Mouse (Mus musculus) ES-E14 (cell line): ENCODE measurements around the gene Ip6k1. TPM values are rescaled to one million over a fixed set of nuclear protein-coding genes. Genes with fewer than 3 reads are reported as not detected.

Experiments used
- DNase-seq: peaks from one replicate; pipeline ENCODE4 v3.0.0-alpha.2; 2013; ENCODE audit warnings: low read depth, low spot score
- H3K27ac ChIP-seq: 2 replicates; pipeline ENCODE4 v1.5.1; 2012; ENCODE audit warnings: low read depth, mild to moderate bottlenecking, low read length, moderate library complexity, mixed read lengths; ENCODE audit not compliant: poor library complexity, insufficient read depth, severe bottlenecking
- H3K36me3 ChIP-seq: 2 replicates; pipeline ENCODE4 v1.6.1; 2012; ENCODE audit warnings: mild to moderate bottlenecking, low read length, moderate library complexity, mixed read lengths; ENCODE audit not compliant: control insufficient read depth, poor library complexity, insufficient read depth, severe bottlenecking
- H3K4me1 ChIP-seq, 2 experiments: fragments of 150-350 bp in 1 of 2; sonication (generic) in 1 of 2; 2 replicates each; pipeline ENCODE4 v1.6.1; 2012; ENCODE audit warnings: low read length in 2 of 2, mild to moderate bottlenecking in 1 of 2, mixed read lengths in 1 of 2; ENCODE audit not compliant: control insufficient read depth in 2 of 2, insufficient read depth in 2 of 2, poor library complexity in 1 of 2
- H3K4me3 ChIP-seq, 2 experiments: fragments of 150-350 bp in 1 of 2; sonication (generic) in 1 of 2; 2 replicates each; pipeline ENCODE4 v1.5.1; 2012; ENCODE audit warnings: low read length in 2 of 2, low read depth in 1 of 2, mild to moderate bottlenecking in 1 of 2, mixed read lengths in 1 of 2; ENCODE audit not compliant: insufficient read depth in 1 of 2, poor library complexity in 1 of 2, severe bottlenecking in 1 of 2
- H3K9ac ChIP-seq: 2 replicates; pipeline ENCODE4 v1.6.1; 2012; ENCODE audit warnings: low read depth, mild to moderate bottlenecking, low read length, mixed read lengths; ENCODE audit not compliant: poor library complexity, insufficient read depth, severe bottlenecking
- H3K9me3 ChIP-seq: fragments of 150-350 bp; sonication (generic); 2 replicates; pipeline ENCODE4 v1.6.1; 2012; ENCODE audit warnings: low read depth, mild to moderate bottlenecking, low read length; ENCODE audit not compliant: control insufficient read depth, insufficient read depth
- CHD2 ChIP-seq: IDR thresholded peaks from 2 replicates; pipeline ENCODE4 v1.6.1; 2014; ENCODE audit warnings: mild to moderate bottlenecking, low read depth, low read length, inconsistent platforms
- HCFC1 ChIP-seq: IDR thresholded peaks from 2 replicates; pipeline ENCODE4 v1.6.1; 2012; ENCODE audit warnings: low read length, inconsistent platforms, borderline replicate concordance; ENCODE audit not compliant: insufficient read depth
- MAFK ChIP-seq: IDR thresholded peaks from 2 replicates; pipeline ENCODE4 v1.6.1; 2014; ENCODE audit warnings: mild to moderate bottlenecking, low read depth, low read length, inconsistent platforms; ENCODE audit not compliant: insufficient read depth
- ZC3H11A ChIP-seq: IDR thresholded peaks from 2 replicates; pipeline ENCODE4 v1.6.1; 2012; ENCODE audit warnings: low read depth, mild to moderate bottlenecking, inconsistent platforms, low read length, borderline replicate concordance
- ZNF384 ChIP-seq: IDR thresholded peaks from 2 replicates; pipeline ENCODE4 v1.6.1; 2012; ENCODE audit warnings: low read depth, low read length, inconsistent platforms
- in situ Hi-C, 2 experiments: fragments of 600-800 bp; cut with MboI; formaldehyde crosslinking; loops; one replicate each; pipeline ENCODE4 v1.15.1; 2025; ENCODE audit warnings: low sequenced_read_pairs in 2 of 2, inconsistent platforms in 1 of 2; ENCODE audit not compliant: unreplicated experiment in 2 of 2
- total RNA-seq: library from RNA; depleted of rRNA; stranded (reverse); fragments of 300-350 nt; gene quantifications from 2 replicates; pipeline ENCODE4 v1.2.3, GENCODE M21; 2012

Gene Ip6k1
- total RNA-seq, 1 experiment = 41.0 TPM

GRCm38 (mm10) chr9:108044751-108045492, 42.6 kb downstream of the Ip6k1 start:
- Histone ChIP-seq H3K27ac (no peak overlapping the region), H3K4me3 (no peak overlapping the region), H3K36me3 (peaks cover 22% of the 10 kb centered on the region), H3K4me1 (peaks cover 0 to 7% of the 10 kb centered on the region in 2 experiments; a peak in 1 of 4 replicates), H3K9ac (no peak overlapping the region), H3K9me3 (no peaks in the 10 kb centered on the region)
- in situ Hi-C loops = no loop called here
- DNase-seq = no peak
- TF ChIP-seq CHD2 = no peak
- no peak for TF ChIP-seq HCFC1
- no peak for TF ChIP-seq MAFK
- TF ChIP-seq ZNF384 = peak; percentile 85
- TF ChIP-seq ZC3H11A = no peak

DNA sequence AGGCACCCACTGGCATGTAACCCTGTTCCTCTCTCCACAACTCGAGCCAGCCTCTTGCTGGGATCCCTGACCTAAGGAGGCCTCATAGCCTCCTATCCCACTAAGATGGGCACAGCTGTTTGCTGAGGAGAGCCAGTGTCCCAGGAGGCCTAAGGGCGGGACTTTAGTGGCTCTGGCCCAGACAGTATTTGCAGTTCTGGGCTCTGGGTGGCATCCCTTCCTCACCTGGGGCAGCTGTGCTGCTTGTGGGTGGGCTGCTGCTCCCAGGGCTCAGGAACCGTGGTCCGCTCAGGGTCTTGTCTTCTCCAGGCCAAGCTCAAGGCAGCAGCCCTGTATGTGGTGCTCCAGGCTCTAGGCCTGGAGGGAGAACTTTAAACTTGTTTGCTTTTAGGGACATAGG, 44.3 kb downstream of the Ip6k1 start:
- Histone ChIP-seq H3K4me1 (peaks cover 0 to 7% of the 10 kb centered on the region in 2 experiments; a peak in 1 of 4 replicates), H3K27ac (no peak overlapping the region), H3K9ac (no peak overlapping the region), H3K36me3 (peaks cover 27% of the 10 kb centered on the region), H3K9me3 (no peaks in the 10 kb centered on the region), H3K4me3 (no peak overlapping the region)
- TF ChIP-seq MAFK (no peak), HCFC1 (no peak), ZC3H11A (no peak), ZNF384 (no peak), CHD2 (no peak)
- in situ Hi-C loops = no loop called here
- DNase-seq = no peak

DNA sequence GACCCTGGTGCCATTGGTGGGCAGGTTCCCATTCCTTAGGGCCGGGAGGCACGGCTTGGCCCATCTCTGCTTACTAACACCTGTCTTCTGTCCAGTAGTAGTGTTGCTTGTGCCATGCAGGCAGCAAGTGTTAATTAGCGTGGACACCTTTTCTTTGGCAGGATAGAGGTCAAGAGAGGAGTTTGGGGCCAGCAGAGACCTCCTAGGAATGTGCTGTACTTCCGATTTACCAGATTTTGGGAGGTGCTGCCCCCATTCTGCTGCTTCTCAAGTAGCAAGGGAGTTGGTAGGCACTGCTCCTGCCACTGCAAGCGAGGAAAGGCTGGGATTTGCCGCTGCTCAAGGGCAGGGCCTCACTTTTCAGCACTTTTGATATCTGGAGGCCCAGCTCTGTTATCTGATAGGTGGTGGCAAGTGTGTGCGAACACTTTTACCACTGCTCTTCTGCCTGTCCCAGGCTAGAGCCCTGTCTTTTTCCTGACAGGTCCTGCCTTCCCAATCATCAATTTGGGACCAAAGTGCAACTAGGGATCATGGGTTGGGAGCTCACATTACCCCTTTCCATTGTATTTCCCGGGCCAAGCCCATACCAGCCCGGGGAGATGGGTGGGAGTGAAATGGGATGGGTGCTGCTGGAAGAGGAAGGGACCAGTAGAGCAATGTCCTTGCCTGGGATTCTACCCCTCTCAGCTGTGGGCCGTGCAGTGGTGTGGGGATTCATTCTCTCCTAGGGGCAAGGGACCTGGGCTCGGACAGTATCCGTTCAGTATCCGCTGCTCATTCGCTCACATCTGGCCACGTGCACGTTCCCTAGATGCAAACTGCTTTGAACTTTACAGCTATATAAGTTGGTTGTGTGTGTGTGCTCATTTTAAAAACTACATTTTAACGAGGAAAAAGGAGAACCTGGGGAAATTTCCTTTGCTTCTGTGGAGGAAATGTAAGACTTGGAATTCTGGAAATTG, 45.6 kb downstream of the Ip6k1 start:
- no peak for DNase-seq
- Histone ChIP-seq H3K27ac (no peak overlapping the region), H3K4me1 (peaks cover 0 to 7% of the 10 kb centered on the region in 2 experiments; a peak in 1 of 4 replicates), H3K9ac (peak overlapping the region; percentile 72; the same call in 1 of the 2 replicates), H3K36me3 (peaks cover 31% of the 10 kb centered on the region), H3K9me3 (no peaks in the 10 kb centered on the region), H3K4me3 (peak overlapping the region; percentile 48 to 92)
- TF ChIP-seq HCFC1 = no peak
- TF ChIP-seq CHD2 = no peak
- no peak for TF ChIP-seq MAFK
- TF ChIP-seq ZC3H11A = no peak
- no peak for TF ChIP-seq ZNF384
- in situ Hi-C loops = no loop called here

GRCm38 (mm10) chr9:108048566-108048955, 46.3 kb downstream of the Ip6k1 start:
- no peak for DNase-seq
- in situ Hi-C loops = no loop called here
- peaks cover 31% of the 10 kb centered on the region for H3K36me3 ChIP-seq

More at GRCm38 (mm10) chr9:108048566-108048955, 46.3 kb downstream of the Ip6k1 start:
- no peaks in the 10 kb centered on the region for H3K9me3 ChIP-seq
- peaks cover 0 to 13% of the 10 kb centered on the region in 2 experiments; a peak in 2 of 4 replicates for H3K4me1 ChIP-seq
- TF ChIP-seq ZNF384 (no peak), MAFK (no peak), ZC3H11A (no peak), CHD2 (no peak), HCFC1 (no peak)
- peak overlapping the region; percentile 48 to 92 for H3K4me3 ChIP-seq
- peak overlapping the region; percentile 72 for H3K9ac ChIP-seq
- no peak overlapping the region for H3K27ac ChIP-seq
